23 mouse cellular contexts compared by ENCODE assay signal in genomic region chr3:38007626-38008025, GRCm38 (mm10).
A peak's percentile ranks its signal among the peaks of the same experiment; 100 is the strongest.
DNase-seq lines count a peak whose midpoint lies in the region; ATAC-seq and TF ChIP-seq lines count a peak whose summit lies in the region.
"Had no signal": no experiment of that assay in that cellular context is flagged by ENCODE, and none has a peak within 500 bp of the region (broad histone marks: within the 10 kb centered on the region; RNA-seq: fewer than 3 reads in every experiment).

No protein-coding gene starts in this region.

- TF ChIP-seq RAD21 in CH12.LX (IDR thresholded peaks at IDR 0.05; ENCODE audit: low read depth, low read length): no peak

- no peaks in the 10 kb centered on the region for H3K36me3 ChIP-seq in liver, postnatal 0 days (replicated peaks; ENCODE audit: insufficient read depth, low read length)
- no peaks in the 10 kb centered on the region for H3K36me3 ChIP-seq in CH12.LX (replicated peaks in 1 of 2; ENCODE audit: control insufficient read depth in 1 of 2, insufficient read depth in 1 of 2, low read length in 1 of 2)
- H3K36me3 ChIP-seq: embryonic facial prominence, embryonic 13.5 days; embryonic facial prominence, embryonic 15.5 days; forebrain, embryonic 10.5 days; forebrain, embryonic 12.5 days had no signal

- no peaks in the 10 kb centered on the region for H3K9me3 ChIP-seq in liver, postnatal 0 days (ENCODE audit: low read length)
- H3K9me3 ChIP-seq in CH12.LX (replicated peaks; ENCODE audit: low read length): no peaks in the 10 kb centered on the region
- H3K9me3 ChIP-seq: embryonic facial prominence, embryonic 13.5 days; embryonic facial prominence, embryonic 15.5 days; forebrain, embryonic 10.5 days; forebrain, embryonic 12.5 days had no signal

- no peak for ATAC-seq in liver, postnatal 0 days
- ATAC-seq in frontal cortex, adult (ENCODE audit: low TSS enrichment): no peak
- ATAC-seq: forebrain, embryonic 14.5 days; forebrain, embryonic 16.5 days had no signal

- TF ChIP-seq EP300 in liver, postnatal 0 days (IDR thresholded peaks at IDR 0.05; ENCODE audit: low read depth): no peak
- no peak for TF ChIP-seq EP300 in CH12.LX (IDR thresholded peaks at IDR 0.05; ENCODE audit: low read length)

- no peak overlapping the region for H3K27ac ChIP-seq in liver, postnatal 0 days (ENCODE audit: low read depth)
- H3K27ac ChIP-seq in CH12.LX (ENCODE audit: insufficient read depth, low read depth): no peak overlapping the region
- H3K27ac ChIP-seq: embryonic facial prominence, embryonic 13.5 days; embryonic facial prominence, embryonic 15.5 days; forebrain, embryonic 10.5 days; forebrain, embryonic 12.5 days had no signal

- intact Hi-C loops in heart, postnatal 25 days (cut with DNase I): no loop called here
- intact Hi-C loops in gastrocnemius, postnatal 36 days (cut with DNase I): no loop called here

- H3K9ac ChIP-seq in liver, postnatal 0 days (replicated peaks): no peak overlapping the region
- no peak overlapping the region for H3K9ac ChIP-seq in CH12.LX (ENCODE audit: insufficient read depth, low read depth)
- H3K9ac ChIP-seq: embryonic facial prominence, embryonic 13.5 days; embryonic facial prominence, embryonic 15.5 days; forebrain, embryonic 12.5 days had no signal

- H3K4me1 ChIP-seq in liver, postnatal 0 days (ENCODE audit: insufficient read depth): no peaks in the 10 kb centered on the region
- peaks cover 10 to 22% of the 10 kb centered on the region in 2 experiments for H3K4me1 ChIP-seq in CH12.LX (ENCODE audit: control insufficient read depth in 1 of 2, insufficient read depth in 2 of 2)

- 37% methylated on average over 1 of the region's 1 CpGs for WGBS in liver, postnatal 0 days (ENCODE audit: insufficient replicate concordance)

- H3K4me2 ChIP-seq in liver, postnatal 0 days (ENCODE audit: low read depth, low read length): no peak overlapping the region
- H3K4me2 ChIP-seq in CH12.LX (ENCODE audit: insufficient read depth, low read depth, poor library complexity, severe bottlenecking): 0 out of 2 replicates have a peak overlapping the region, but pooled peaks have one; percentile 0
- H3K4me2 ChIP-seq: embryonic facial prominence, embryonic 13.5 days; embryonic facial prominence, embryonic 15.5 days; forebrain, embryonic 12.5 days had no signal

- H3K79me2 ChIP-seq in CH12.LX (replicated peaks; ENCODE audit: control insufficient read depth, extremely low read depth, insufficient read depth, poor library complexity, severe bottlenecking): no peaks in the 10 kb centered on the region

- no peaks in the 10 kb centered on the region for H3K27me3 ChIP-seq in liver, postnatal 0 days (ENCODE audit: insufficient read depth, low read length)
- H3K27me3 ChIP-seq in CH12.LX (replicated peaks): no peaks in the 10 kb centered on the region
- H3K27me3 ChIP-seq: embryonic facial prominence, embryonic 13.5 days; embryonic facial prominence, embryonic 15.5 days; forebrain, embryonic 12.5 days had no signal

- no peak for TF ChIP-seq CTCF in liver, postnatal 0 days (IDR thresholded peaks at IDR 0.05; ENCODE audit: low read depth)
- TF ChIP-seq CTCF in CH12.LX (conservative IDR thresholded peaks at IDR 0.05 in 1 of 2, IDR thresholded peaks at IDR 0.05 in 1 of 2; ENCODE audit: low read depth in 2 of 2, low read length in 2 of 2): no peak

- dilution Hi-C loops in CH12.LX (cut with MboI; ENCODE audit: extremely low pct_ligation_motif_present, extremely low pct_unique_long_range_greater_than_20kb, low sequenced_read_pairs): no loop called here

- TF ChIP-seq POLR2A in CH12.LX (IDR thresholded peaks at IDR 0.05; ENCODE audit: low read depth, low read length): no peak

- no peak overlapping the region for H3K4me3 ChIP-seq in liver, postnatal 0 days (ENCODE audit: low read depth, low read length)
- no peak overlapping the region for H3K4me3 ChIP-seq in CH12.LX (replicated peaks in 1 of 3; ENCODE audit: low read depth in 2 of 3, low read length in 2 of 3, poor library complexity in 1 of 3)
- H3K4me3 ChIP-seq: embryonic facial prominence, embryonic 13.5 days; embryonic facial prominence, embryonic 15.5 days; erythroblast, embryonic 14.5 days; forebrain, embryonic 10.5 days; forebrain, embryonic 12.5 days had no signal

- DNase-seq in heart, adult 11 months: peak; percentile 63
- DNase-seq in heart, postnatal 25 days (ENCODE audit: low spot score): no peak
- DNase-seq in liver, postnatal 0 days: peak; percentile 5
- DNase-seq in liver: no peak
- no peak for DNase-seq in CH12.LX (ENCODE audit: extremely low read depth)
- DNase-seq in gastrocnemius, postnatal 36 days: no peak
- DNase-seq: adrenal gland, adult 8-10 months; adrenal gland, postnatal 14 days; adrenal gland, postnatal 36 days; B cell, adult 2 months; cerebellum, adult 11-12 months; cerebellum, adult 2 months; cerebellum, adult 9-10 months; cerebellum, postnatal 10 days; cerebellum, postnatal 25 days had no signal

- in situ Hi-C loops in CH12.LX (cut with MboI; ENCODE audit: low pct_ligation_motif_present, low pct_unique_long_range_greater_than_20kb, low sequenced_read_pairs): no loop called here

TF ChIP-seq in CH12.LX, 34 proteins besides CTCF, POLR2A, EP300 and RAD21:
- TF ChIP-seq TCF12 (IDR thresholded peaks at IDR 0.05; ENCODE audit: low read depth, low read length) (no peak), MAZ (IDR thresholded peaks at IDR 0.05; ENCODE audit: low read depth, low read length) (no peak), NELFE (IDR thresholded peaks at IDR 0.05; ENCODE audit: low read depth, low read length) (no peak), CHD1 (IDR thresholded peaks at IDR 0.05; ENCODE audit: low read depth, low read length) (no peak), HCFC1 (IDR thresholded peaks at IDR 0.05; ENCODE audit: low read depth, low read length) (no peak), UBTF (IDR thresholded peaks at IDR 0.05; ENCODE audit: low read depth, low read length) (no peak), USF1 (IDR thresholded peaks at IDR 0.05; ENCODE audit: low read depth, low read length) (no peak), JUN (IDR thresholded peaks at IDR 0.05; ENCODE audit: insufficient read depth, low read depth, low read length) (no peak), CHD2 (IDR thresholded peaks at IDR 0.05; ENCODE audit: low read length) (no peak), POLR2AphosphoS2 (IDR thresholded peaks at IDR 0.05; ENCODE audit: low read depth, low read length) (no peak), E2F4 (IDR thresholded peaks at IDR 0.05; ENCODE audit: insufficient replicate concordance, low read depth, low read length) (no peak), IRF4 (IDR thresholded peaks at IDR 0.05; ENCODE audit: low read depth, low read length) (no peak), ELF1 (IDR thresholded peaks at IDR 0.05; ENCODE audit: low read depth, low read length) (no peak), MAFK (IDR thresholded peaks at IDR 0.05; ENCODE audit: insufficient replicate concordance, low read length) (no peak), MXI1 (IDR thresholded peaks at IDR 0.05; ENCODE audit: low read depth, low read length) (no peak)

Comparison
In these comparisons a context has a peak if more than half of its experiments do, and no peak if none do; other contexts are left out.
1. DNase-seq: peak in heart, adult 11 months (single experiment) and liver, postnatal 0 days (single experiment); none in heart, postnatal 25 days (single experiment), liver (single experiment), CH12.LX (single experiment) and gastrocnemius, postnatal 36 days (0 of 2).